Mouse (Mus musculus): Measurements from ENCODE around the gene Smarca4.

DNA sequence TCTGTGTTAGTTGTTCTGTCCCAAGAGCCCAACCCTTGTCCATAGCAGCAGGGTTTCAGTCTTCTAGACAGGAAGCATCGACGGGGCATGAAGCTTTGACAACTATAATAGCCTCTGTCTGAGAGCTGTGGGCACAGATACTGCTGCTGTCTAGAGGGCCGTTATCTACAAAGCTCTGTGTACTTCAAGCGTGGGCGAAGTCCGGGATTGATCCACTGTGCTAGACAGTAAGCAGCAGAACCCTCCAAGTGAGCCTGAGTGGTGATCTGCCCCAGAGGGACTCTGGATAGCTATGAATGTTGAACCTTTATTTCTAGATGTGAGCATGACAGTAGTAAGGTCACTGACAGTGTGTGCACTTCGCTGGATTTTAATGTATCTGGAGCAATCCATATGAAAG, 72.6 kb downstream of the Smarca4 start:
- TF ChIP-seq POLR2A (IDR thresholded peaks at IDR 0.05; ENCODE audit: extremely low read depth, insufficient read depth, low read length) (no peak), CTCF (IDR thresholded peaks at IDR 0.05; ENCODE audit: low read depth, low read length) (no peak)

Data from liver, adult 2 months (tissue).